23 mouse cellular contexts compared by ENCODE assay signal in genomic region chr9:107453151-107453550, GRCm38 (mm10). TPM values are rescaled to one million over a fixed set of nuclear protein-coding genes. Genes with fewer than 3 reads are reported as not detected.
DNase-seq lines count a peak whose midpoint lies in the region; ATAC-seq and TF ChIP-seq lines count a peak whose summit lies in the region.
"Had no signal": no experiment of that assay in that cellular context is flagged by ENCODE, and none has a peak within 500 bp of the region (broad histone marks: within the 10 kb centered on the region; RNA-seq: fewer than 3 reads in every experiment).

No protein-coding gene starts in this region.

- TF ChIP-seq EP300 in lung, postnatal 0 days (IDR thresholded peaks at IDR 0.05) = no peak

- H3K4me1 ChIP-seq in hindbrain, embryonic 13.5 days (replicated peaks) = peaks cover 58% of the 10 kb centered on the region
- H3K4me1 ChIP-seq in hindbrain, embryonic 11.5 days (replicated peaks; ENCODE audit: control insufficient read depth, insufficient read depth, low read length) = 0 out of 2 replicates have a peak, but pooled peaks cover 3% of the 10 kb centered on the region
- H3K4me1 ChIP-seq in lung, postnatal 0 days (ENCODE audit: insufficient read depth, low read depth, low read length) = no peaks in the 10 kb centered on the region
- H3K4me1 ChIP-seq in stomach, embryonic 16.5 days (ENCODE audit: control insufficient read depth, insufficient read depth, low read length) = peaks cover 11% of the 10 kb centered on the region

- H3K4me2 ChIP-seq in hindbrain, embryonic 13.5 days = no peak overlapping the region
- H3K4me2 ChIP-seq in hindbrain, embryonic 11.5 days (replicated peaks; ENCODE audit: low read depth, low read length) = no peak overlapping the region
- H3K4me2 ChIP-seq in lung, postnatal 0 days (replicated peaks; ENCODE audit: low read depth, low read length) = no peak overlapping the region
- no peak overlapping the region for H3K4me2 ChIP-seq in stomach, embryonic 16.5 days (ENCODE audit: low read depth, low read length)
- H3K4me2 ChIP-seq: heart, embryonic 13.5 days; neural tube, embryonic 12.5 days had no signal

- 0 out of 2 replicates have a peak, but pooled peaks have one; percentile 6 for TF ChIP-seq CTCF in lung, postnatal 0 days (IDR thresholded peaks at IDR 0.05)

- no peak for ATAC-seq in hindbrain, embryonic 13.5 days (ENCODE audit: low FRiP score)
- ATAC-seq in hindbrain, embryonic 11.5 days (ENCODE audit: low FRiP score) = no peak
- ATAC-seq in lung, postnatal 0 days = no peak
- peak; percentile 51; the same call in 1 of the 2 replicates for ATAC-seq in stomach, embryonic 16.5 days (ENCODE audit: insufficient read depth, low FRiP score)
- ATAC-seq: forebrain, postnatal 0 days; hindbrain, embryonic 16.5 days; intestine, embryonic 16.5 days had no signal

- peak overlapping the region; percentile 44; the same call in 1 of the 2 replicates for H3K9ac ChIP-seq in hindbrain, embryonic 13.5 days
- H3K9ac ChIP-seq in hindbrain, embryonic 11.5 days (ENCODE audit: low read depth, low read length) = no peak overlapping the region
- no peak overlapping the region for H3K9ac ChIP-seq in lung, postnatal 0 days (replicated peaks; ENCODE audit: low read depth)
- H3K9ac ChIP-seq in stomach, embryonic 16.5 days (ENCODE audit: low read length) = no peak overlapping the region
- H3K9ac ChIP-seq: forebrain, postnatal 0 days; heart, embryonic 13.5 days; neural tube, embryonic 12.5 days had no signal

- DNase-seq in hindbrain, embryonic 11.5 days (ENCODE audit: low spot score) = no peak
- peak; percentile 27 for DNase-seq in lung, postnatal 0 days (ENCODE audit: low spot score)
- DNase-seq in lung, postnatal 14 days = no peak
- DNase-seq in lung, postnatal 36 days = peak; percentile 8
- no peak for DNase-seq in Muller cell, postnatal 12 days (ENCODE audit: inconsistent ontology term)
- DNase-seq: adrenal gland, adult 8-10 months; cerebellum, adult 11-12 months; forebrain, postnatal 0 days; gastrocnemius, postnatal 14 days; heart, adult 18-20 months; right cerebral cortex, adult 18-20 months; right cerebral cortex, postnatal 4 days had no signal

- no peaks in the 10 kb centered on the region for H3K36me3 ChIP-seq in hindbrain, embryonic 13.5 days
- no peaks in the 10 kb centered on the region for H3K36me3 ChIP-seq in hindbrain, embryonic 11.5 days (ENCODE audit: control insufficient read depth, insufficient read depth, low read length)
- H3K36me3 ChIP-seq in lung, postnatal 0 days (ENCODE audit: insufficient read depth, low read length) = no peaks in the 10 kb centered on the region
- no peaks in the 10 kb centered on the region for H3K36me3 ChIP-seq in stomach, embryonic 16.5 days (ENCODE audit: control insufficient read depth, insufficient read depth, low read length)
- H3K36me3 ChIP-seq: embryonic facial prominence, embryonic 10.5 days; G1E; heart, embryonic 13.5 days; limb, embryonic 10.5 days; neural tube, embryonic 12.5 days had no signal

- 79% methylated on average over 8 of the region's 8 CpGs for WGBS in hindbrain, embryonic 13.5 days
- WGBS in hindbrain, embryonic 11.5 days = 85% methylated on average over 8 of the region's 8 CpGs
- WGBS in lung, postnatal 0 days = 41% methylated on average over 8 of the region's 8 CpGs
- WGBS in stomach, embryonic 16.5 days = 61% methylated on average over 8 of the region's 8 CpGs

- H3K4me3 ChIP-seq in hindbrain, embryonic 13.5 days = no peak overlapping the region
- H3K4me3 ChIP-seq in hindbrain, embryonic 11.5 days (ENCODE audit: low read depth, low read length) = no peak overlapping the region
- no peak overlapping the region for H3K4me3 ChIP-seq in lung, postnatal 0 days (ENCODE audit: low read depth, low read length)
- no peak overlapping the region for H3K4me3 ChIP-seq in stomach, embryonic 16.5 days (replicated peaks; ENCODE audit: low read length)
- H3K4me3 ChIP-seq: embryonic facial prominence, embryonic 10.5 days; heart, embryonic 13.5 days; limb, embryonic 10.5 days; neural tube, embryonic 12.5 days had no signal

- no peaks in the 10 kb centered on the region for H3K9me3 ChIP-seq in hindbrain, embryonic 13.5 days
- H3K9me3 ChIP-seq in hindbrain, embryonic 11.5 days (ENCODE audit: control insufficient read depth, low read length) = no peaks in the 10 kb centered on the region
- H3K9me3 ChIP-seq in lung, postnatal 0 days (ENCODE audit: low read length) = no peaks in the 10 kb centered on the region
- H3K9me3 ChIP-seq in stomach, embryonic 16.5 days (replicated peaks; ENCODE audit: control insufficient read depth, low read length) = no peaks in the 10 kb centered on the region
- H3K9me3 ChIP-seq: embryonic facial prominence, embryonic 10.5 days; G1E; heart, embryonic 13.5 days; limb, embryonic 10.5 days; neural tube, embryonic 12.5 days had no signal

- H3K27me3 ChIP-seq in hindbrain, embryonic 13.5 days = 0 out of 2 replicates have a peak, but pooled peaks cover 2% of the 10 kb centered on the region
- H3K27me3 ChIP-seq in hindbrain, embryonic 11.5 days (ENCODE audit: control insufficient read depth, insufficient read depth, low read length) = no peaks in the 10 kb centered on the region
- no peaks in the 10 kb centered on the region for H3K27me3 ChIP-seq in lung, postnatal 0 days (replicated peaks; ENCODE audit: insufficient read depth, low read length)
- H3K27me3 ChIP-seq in stomach, embryonic 16.5 days (ENCODE audit: control insufficient read depth, insufficient read depth, low read length) = no peaks in the 10 kb centered on the region; the same call in 1 of the 2 replicates

- H3K27ac ChIP-seq in hindbrain, embryonic 13.5 days = no peak overlapping the region
- no peak overlapping the region for H3K27ac ChIP-seq in hindbrain, embryonic 11.5 days (ENCODE audit: low read depth, low read length)
- H3K27ac ChIP-seq in lung, postnatal 0 days (ENCODE audit: low read length) = no peak overlapping the region
- no peak overlapping the region for H3K27ac ChIP-seq in stomach, embryonic 16.5 days (ENCODE audit: low read length)
- H3K27ac ChIP-seq: embryonic facial prominence, embryonic 10.5 days; heart, embryonic 13.5 days; limb, embryonic 10.5 days; macrophage; neural tube, embryonic 12.5 days had no signal

RNA-seq across cellular contexts. Expression of gene Cacna2d2, which starts 53.7 kb away (rescaled TPM):
- polyA plus RNA-seq in hindbrain, embryonic 13.5 days (2015; fragmentation: Nextera tagmentation; extraction: Ambion mirVana) = 7.6 and 8.3 TPM in 2 replicates
- 2.0 and 4.2 TPM in 2 replicates for polyA plus RNA-seq in hindbrain, embryonic 11.5 days (2014; fragmentation: Nextera tagmentation; extraction: Ambion mirVana)
- polyA plus RNA-seq in lung, postnatal 0 days (2015; fragmentation: Nextera tagmentation; extraction: Ambion mirVana) = 0.04 TPM in 1 of 2 replicates, not detected in the other
- 0.19 and 0.35 TPM in 2 replicates for polyA plus RNA-seq in stomach, embryonic 16.5 days (2015; fragmentation: Nextera tagmentation; extraction: Ambion mirVana)
- polyA plus RNA-seq: liver, adult 2 months; macrophage had no signal

Comparison
In these comparisons a context has a peak if more than half of its experiments do, and no peak if none do; other contexts are left out.
1. DNase-seq: peak in lung, postnatal 0 days (single experiment) and lung, postnatal 36 days (single experiment); none in hindbrain, embryonic 11.5 days (single experiment), lung, postnatal 14 days (single experiment) and Muller cell, postnatal 12 days (single experiment).